Mouse (Mus musculus) intestine, embryonic 14.5 days (tissue): ENCODE data around the gene Ccdc88b. TPM values are rescaled to one million over a fixed set of nuclear protein-coding genes. Genes with fewer than 3 reads are reported as not detected.

ENCODE experiments used
- microRNA-seq: library from miRNA; unstranded; fragments of <30 nt; microRNA quantifications from one replicate; pipeline ENCODE4, GENCODE M21; 2016
- polyA plus RNA-seq: library from polyadenylated mRNA; unstranded; fragments of >200 nt; fragmentation: Nextera tagmentation; extraction: Ambion mirVana; gene quantifications from 2 replicates; pipeline ENCODE4 v1.2.1, GENCODE M21; 2014

The Ccdc88b gene
- polyA plus RNA-seq, 1 experiment from 2014 or later, result 0.85 TPM

Small RNA genes within 50 kb of the gene (microRNA-seq; reads per million reads assigned to microRNA genes)
- gene Mir5046, result not detected

Other genes starting within 250 kb of the Ccdc88b start
- gene Rps6ka4, start 17.6 kb downstream of the Ccdc88b start, polyA plus RNA-seq, result 18.9 and 20.3 TPM in 2 replicates
- 136 and 150 TPM in 2 replicates for gene Trmt112, start 51.5 kb upstream of the Ccdc88b start, polyA plus RNA-seq
- gene Prdx5, start 51.9 kb upstream of the Ccdc88b start, polyA plus RNA-seq, result 116 and 139 TPM in 2 replicates
- 7.5 and 9.9 TPM in 2 replicates for gene Esrra, start 63.6 kb upstream of the Ccdc88b start, polyA plus RNA-seq
- 0.70 and 1.4 TPM in 2 replicates for gene Catsperz, start 67.2 kb upstream of the Ccdc88b start, polyA plus RNA-seq
- 0.22 TPM in 1 of 2 replicates, not detected in the other for gene Kcnk4, start 76.3 kb upstream of the Ccdc88b start, polyA plus RNA-seq
- 58.1 and 63.5 TPM in 2 replicates for gene Bad, start 83.7 kb upstream of the Ccdc88b start, polyA plus RNA-seq
- gene Gpr137, start 84.3 kb upstream of the Ccdc88b start, polyA plus RNA-seq, result 20.2 and 21.8 TPM in 2 replicates
- gene Ppp1r14b, start 116.8 kb upstream of the Ccdc88b start, polyA plus RNA-seq, result 111 and 199 TPM in 2 replicates
- gene Plcb3, start 118.3 kb upstream of the Ccdc88b start, polyA plus RNA-seq, result 123 and 138 TPM in 2 replicates
- 96.9 and 103 TPM in 2 replicates for gene Fkbp2, start 122.3 kb upstream of the Ccdc88b start, polyA plus RNA-seq
- gene Vegfb, start 129.4 kb upstream of the Ccdc88b start, polyA plus RNA-seq, result 38.7 and 50.5 TPM in 2 replicates
- gene Dnajc4, start 134.4 kb upstream of the Ccdc88b start, polyA plus RNA-seq, result 23.3 and 25.2 TPM in 2 replicates
- 14.6 and 16.1 TPM in 2 replicates for gene Nudt22, start 137.9 kb upstream of the Ccdc88b start, polyA plus RNA-seq
- gene Trpt1, start 137.9 kb upstream of the Ccdc88b start, polyA plus RNA-seq, result 9.5 and 10.3 TPM in 2 replicates
- 7.0 and 7.3 TPM in 2 replicates for gene Fermt3, start 161.3 kb upstream of the Ccdc88b start, polyA plus RNA-seq
- 212 and 227 TPM in 2 replicates for gene Stip1, start 181.8 kb upstream of the Ccdc88b start, polyA plus RNA-seq
- 7.1 and 8.5 TPM in 2 replicates for gene Macrod1, start 198.6 kb upstream of the Ccdc88b start, polyA plus RNA-seq
- 3.6 TPM in 2 replicates for gene Flrt1, start 247.5 kb upstream of the Ccdc88b start, polyA plus RNA-seq